Mouse (Mus musculus): ENCODE measurements at regions not wholly inside any gene's neighbourhood (a gene's known extent, or its start where the extent isn't known, plus 50 kb on each side); places are given as distances from the start of the nearest gene placed in this dataset.

DNA sequence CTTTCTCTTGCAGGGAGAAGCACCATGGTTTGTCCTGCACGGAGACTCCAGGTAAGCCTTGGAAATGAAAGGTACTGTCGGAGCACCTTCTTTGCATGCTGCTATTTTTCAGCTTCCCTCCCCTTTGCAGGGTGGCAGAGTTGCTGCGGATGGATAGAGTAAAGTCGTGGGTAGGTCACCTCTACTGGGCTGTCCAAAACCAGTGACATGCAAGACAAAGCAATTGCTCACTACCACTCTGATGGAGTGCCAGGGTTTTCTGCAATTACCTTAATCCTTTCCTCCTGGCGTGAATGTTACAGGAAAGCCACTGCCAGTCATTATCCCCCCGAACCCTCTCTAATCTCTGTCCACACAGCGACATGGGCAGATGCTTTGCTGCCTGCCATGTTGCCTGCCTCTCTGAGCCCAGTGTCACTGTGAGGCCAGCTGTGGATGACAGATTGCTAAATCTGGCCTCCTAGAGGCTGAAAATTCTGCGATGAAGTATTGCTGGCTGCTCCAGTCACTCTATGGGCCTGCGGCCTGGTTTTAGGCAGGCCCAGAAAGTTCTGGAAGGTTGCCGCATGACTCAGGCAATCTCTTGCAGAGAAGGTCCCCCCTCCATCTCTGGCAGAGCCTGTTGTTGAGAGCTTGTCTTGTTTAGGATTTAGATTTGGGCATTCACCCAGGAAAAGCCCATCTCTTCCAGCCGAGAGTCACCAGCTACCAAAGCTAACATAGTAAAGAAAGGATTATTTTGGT is 54.1 kb upstream of the Sod3 start:
- Histone ChIP-seq H3K27me3 (ENCODE audit: control insufficient read depth, insufficient read depth, low read length) (no peaks in the 10 kb centered on the region), H3K4me2 (ENCODE audit: low read depth, severe bottlenecking) (no peak overlapping the region), H3K4me1 (ENCODE audit: control insufficient read depth, insufficient read depth, low read length) (no peaks in the 10 kb centered on the region), H3K36me3 (ENCODE audit: control insufficient read depth, insufficient read depth, low read length) (no peaks in the 10 kb centered on the region), H3K9me3 (ENCODE audit: control insufficient read depth, low read length) (no peaks in the 10 kb centered on the region), H3K27ac (replicated peaks; ENCODE audit: low read depth, low read length) (no peak overlapping the region), H3K9ac (ENCODE audit: low read length) (no peak overlapping the region), H3K4me3 (ENCODE audit: low read depth, low read length) (no peak overlapping the region)
- WGBS = 86% methylated on average over 11 of the region's 11 CpGs
- ATAC-seq (ENCODE audit: insufficient number of reproducible peaks, low FRiP score, low TSS enrichment, low read depth) = no peak
- DNase-seq (ENCODE audit: low spot score) = no peak

GRCm38 (mm10) chr5:52296303-52296702 is 67.3 kb upstream of the Sod3 start:
- no peak overlapping the region for H3K9ac ChIP-seq (ENCODE audit: low read length)
- no peaks in the 10 kb centered on the region for H3K4me1 ChIP-seq (ENCODE audit: control insufficient read depth, insufficient read depth, low read length)
- H3K9me3 ChIP-seq (ENCODE audit: control insufficient read depth, low read length) = no peaks in the 10 kb centered on the region
- no peak overlapping the region for H3K4me3 ChIP-seq (ENCODE audit: low read depth, low read length)
- DNase-seq (ENCODE audit: low spot score) (no peak), ATAC-seq (ENCODE audit: insufficient number of reproducible peaks, low FRiP score, low TSS enrichment, low read depth) (no peak)
- no peaks in the 10 kb centered on the region for H3K27me3 ChIP-seq (ENCODE audit: control insufficient read depth, insufficient read depth, low read length)
- H3K36me3 ChIP-seq (ENCODE audit: control insufficient read depth, insufficient read depth, low read length) = no peaks in the 10 kb centered on the region
- H3K27ac ChIP-seq (replicated peaks; ENCODE audit: low read depth, low read length) = no peak overlapping the region
- H3K4me2 ChIP-seq (ENCODE audit: low read depth, severe bottlenecking) = no peak overlapping the region
- WGBS = 83% methylated on average over 3 of the region's 3 CpGs

DNA sequence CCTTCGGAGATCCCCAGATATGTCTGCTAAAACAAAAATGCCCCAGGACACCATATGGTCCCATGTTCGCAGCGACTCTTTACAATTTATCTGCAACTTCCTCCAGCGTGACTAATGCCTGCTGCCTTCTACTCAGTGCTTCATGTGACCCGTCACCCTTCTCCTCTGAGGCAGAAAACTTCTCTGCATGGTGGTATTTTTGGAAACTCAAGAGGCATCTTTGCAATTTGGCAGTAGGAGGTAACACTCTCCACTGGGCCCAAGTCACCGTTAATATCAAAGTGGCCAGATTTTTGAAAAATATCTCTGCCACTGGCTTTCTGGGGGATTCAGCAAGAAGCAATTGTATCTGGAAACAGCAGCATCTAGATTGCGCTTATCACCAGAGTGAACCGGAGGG is 69.1 kb upstream of the Sod3 start:
- 86% methylated on average over 8 of the region's 8 CpGs for WGBS
- no peaks in the 10 kb centered on the region for H3K9me3 ChIP-seq (ENCODE audit: control insufficient read depth, low read length)
- no peak overlapping the region for H3K4me3 ChIP-seq (ENCODE audit: low read depth, low read length)
- H3K36me3 ChIP-seq (ENCODE audit: control insufficient read depth, insufficient read depth, low read length) = no peaks in the 10 kb centered on the region
- no peak for DNase-seq (ENCODE audit: low spot score)
- no peak for ATAC-seq (ENCODE audit: insufficient number of reproducible peaks, low FRiP score, low TSS enrichment, low read depth)
- H3K27me3 ChIP-seq (ENCODE audit: control insufficient read depth, insufficient read depth, low read length) = no peaks in the 10 kb centered on the region
- no peak overlapping the region for H3K9ac ChIP-seq (ENCODE audit: low read length)
- no peak overlapping the region for H3K4me2 ChIP-seq (ENCODE audit: low read depth, severe bottlenecking)
- H3K4me1 ChIP-seq (ENCODE audit: control insufficient read depth, insufficient read depth, low read length) = no peaks in the 10 kb centered on the region
- H3K27ac ChIP-seq (replicated peaks; ENCODE audit: low read depth, low read length) = no peak overlapping the region

DNA sequence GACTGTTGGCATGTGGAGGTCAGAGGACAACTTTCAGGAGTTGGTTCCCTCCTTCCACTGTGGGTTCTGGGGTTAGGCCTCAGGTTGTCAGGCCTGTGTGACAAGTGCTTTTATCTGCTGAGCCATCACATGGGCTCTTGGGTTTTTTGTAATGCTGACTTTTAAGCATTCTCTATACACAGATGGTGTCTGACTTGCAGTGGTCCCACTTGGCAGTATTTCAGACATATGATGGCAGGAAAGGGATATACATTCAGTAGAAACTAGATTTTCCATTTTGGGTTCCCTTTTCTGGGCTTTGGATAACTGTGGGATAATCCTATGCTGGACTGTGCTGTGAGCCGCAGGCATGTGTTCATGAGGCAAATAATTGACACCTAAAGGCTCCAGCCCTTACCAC is 75.3 kb upstream of the Sod3 start:
- H3K9me3 ChIP-seq (ENCODE audit: control insufficient read depth, low read length) = no peaks in the 10 kb centered on the region
- H3K36me3 ChIP-seq (ENCODE audit: control insufficient read depth, insufficient read depth, low read length) = no peaks in the 10 kb centered on the region
- H3K4me1 ChIP-seq (ENCODE audit: control insufficient read depth, insufficient read depth, low read length) = no peaks in the 10 kb centered on the region
- H3K27ac ChIP-seq (replicated peaks; ENCODE audit: low read depth, low read length) = no peak overlapping the region
- no peak for ATAC-seq (ENCODE audit: insufficient number of reproducible peaks, low FRiP score, low TSS enrichment, low read depth)
- no peak overlapping the region for H3K9ac ChIP-seq (ENCODE audit: low read length)
- no peak overlapping the region for H3K4me2 ChIP-seq (ENCODE audit: low read depth, severe bottlenecking)
- DNase-seq (ENCODE audit: low spot score) = no peak
- no peak overlapping the region for H3K4me3 ChIP-seq (ENCODE audit: low read depth, low read length)
- 86% methylated on average over 1 of the region's 1 CpGs for WGBS
- no peaks in the 10 kb centered on the region for H3K27me3 ChIP-seq (ENCODE audit: control insufficient read depth, insufficient read depth, low read length)

DNA sequence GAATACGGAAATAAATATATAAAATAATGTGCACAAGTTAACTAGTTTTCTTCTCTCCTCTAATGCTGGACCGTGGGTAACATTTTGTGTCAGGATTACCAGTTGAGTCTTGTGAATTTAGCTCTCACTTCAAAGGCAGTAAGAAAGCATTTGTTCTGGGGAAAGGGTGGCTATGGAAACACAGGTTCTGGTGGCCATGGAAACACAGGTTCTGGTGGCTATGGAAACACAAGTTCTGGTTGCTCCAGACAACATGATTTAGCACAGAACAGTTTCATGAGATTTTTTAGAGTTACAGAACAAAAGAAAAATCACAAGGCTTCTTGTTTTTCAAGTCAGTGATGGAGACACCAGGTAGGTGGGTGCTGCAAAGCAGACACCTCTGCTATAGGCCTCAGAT is 82.7 kb upstream of the Sod3 start:
- 91% methylated on average over 2 of the region's 2 CpGs for WGBS
- H3K4me3 ChIP-seq (ENCODE audit: low read depth, low read length) = no peak overlapping the region
- H3K27me3 ChIP-seq (ENCODE audit: control insufficient read depth, insufficient read depth, low read length) = no peaks in the 10 kb centered on the region
- H3K9me3 ChIP-seq (ENCODE audit: control insufficient read depth, low read length) = no peaks in the 10 kb centered on the region
- ATAC-seq (ENCODE audit: insufficient number of reproducible peaks, low FRiP score, low TSS enrichment, low read depth) = no peak
- H3K27ac ChIP-seq (replicated peaks; ENCODE audit: low read depth, low read length) = no peak overlapping the region
- H3K36me3 ChIP-seq (ENCODE audit: control insufficient read depth, insufficient read depth, low read length) = no peaks in the 10 kb centered on the region
- no peak overlapping the region for H3K4me2 ChIP-seq (ENCODE audit: low read depth, severe bottlenecking)
- no peak overlapping the region for H3K9ac ChIP-seq (ENCODE audit: low read length)
- no peak for DNase-seq (ENCODE audit: low spot score)
- no peaks in the 10 kb centered on the region for H3K4me1 ChIP-seq (ENCODE audit: control insufficient read depth, insufficient read depth, low read length)

- 84% methylated on average over 5 of the region's 5 CpGs for WGBS
Observed at GRCm38 (mm10) chr5:52278111-52278510, 85.5 kb upstream of the Sod3 start.

DNA sequence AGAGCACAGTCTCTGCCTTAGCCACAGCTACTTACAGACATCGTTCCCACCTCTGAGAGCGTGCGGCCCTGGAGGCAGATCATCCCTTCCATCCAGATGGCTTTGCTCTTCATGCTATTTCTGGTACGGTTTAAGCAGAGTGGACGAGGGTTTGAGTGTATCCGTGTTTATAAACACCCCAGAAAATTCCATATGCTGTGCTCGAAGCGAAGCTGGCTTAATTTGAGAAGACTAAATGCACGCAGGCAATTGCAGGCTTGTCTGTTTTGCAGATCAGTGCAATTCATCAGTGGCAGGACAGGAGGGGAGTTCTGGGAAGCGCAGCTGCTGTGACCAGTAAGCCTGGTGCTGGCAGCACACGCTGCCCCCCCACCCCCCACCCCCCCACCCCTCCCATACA is 72.9 kb upstream of the Dhx15 start:
- no peaks in the 10 kb centered on the region for H3K9me3 ChIP-seq (ENCODE audit: control insufficient read depth, low read length)
- no peaks in the 10 kb centered on the region for H3K36me3 ChIP-seq (ENCODE audit: control insufficient read depth, insufficient read depth, low read length)
- DNase-seq (ENCODE audit: low spot score) (no peak), ATAC-seq (ENCODE audit: insufficient number of reproducible peaks, low FRiP score, low TSS enrichment, low read depth) (no peak)
- H3K9ac ChIP-seq (ENCODE audit: low read length) = no peak overlapping the region
- H3K4me2 ChIP-seq (ENCODE audit: low read depth, severe bottlenecking) = no peak overlapping the region
- 80% methylated on average over 11 of the region's 11 CpGs for WGBS
- H3K27ac ChIP-seq (replicated peaks; ENCODE audit: low read depth, low read length) = no peak overlapping the region
- no peaks in the 10 kb centered on the region for H3K4me1 ChIP-seq (ENCODE audit: control insufficient read depth, insufficient read depth, low read length)
- no peaks in the 10 kb centered on the region for H3K27me3 ChIP-seq (ENCODE audit: control insufficient read depth, insufficient read depth, low read length)
- H3K4me3 ChIP-seq (ENCODE audit: low read depth, low read length) = no peak overlapping the region

More at GRCm38 (mm10) chr5:52278111-52278510, 85.5 kb upstream of the Sod3 start:
- DNase-seq (ENCODE audit: low spot score) (no peak), ATAC-seq (ENCODE audit: insufficient number of reproducible peaks, low FRiP score, low TSS enrichment, low read depth) (no peak)
- Histone ChIP-seq H3K4me3 (ENCODE audit: low read depth, low read length) (no peak overlapping the region), H3K4me2 (ENCODE audit: low read depth, severe bottlenecking) (no peak overlapping the region), H3K36me3 (ENCODE audit: control insufficient read depth, insufficient read depth, low read length) (no peaks in the 10 kb centered on the region), H3K27me3 (ENCODE audit: control insufficient read depth, insufficient read depth, low read length) (no peaks in the 10 kb centered on the region), H3K4me1 (ENCODE audit: control insufficient read depth, insufficient read depth, low read length) (no peaks in the 10 kb centered on the region), H3K27ac (replicated peaks; ENCODE audit: low read depth, low read length) (no peak overlapping the region), H3K9me3 (ENCODE audit: control insufficient read depth, low read length) (no peaks in the 10 kb centered on the region), H3K9ac (ENCODE audit: low read length) (no peak overlapping the region)

GRCm38 (mm10) chr5:52258075-52258474 is 67.8 kb upstream of the Dhx15 start:
- Histone ChIP-seq H3K27ac (replicated peaks; ENCODE audit: low read depth, low read length) (no peak overlapping the region), H3K27me3 (ENCODE audit: control insufficient read depth, insufficient read depth, low read length) (no peaks in the 10 kb centered on the region), H3K36me3 (ENCODE audit: control insufficient read depth, insufficient read depth, low read length) (no peaks in the 10 kb centered on the region), H3K4me1 (ENCODE audit: control insufficient read depth, insufficient read depth, low read length) (no peaks in the 10 kb centered on the region), H3K4me3 (ENCODE audit: low read depth, low read length) (no peak overlapping the region), H3K4me2 (ENCODE audit: low read depth, severe bottlenecking) (no peak overlapping the region), H3K9ac (ENCODE audit: low read length) (no peak overlapping the region), H3K9me3 (ENCODE audit: control insufficient read depth, low read length) (no peaks in the 10 kb centered on the region)
- no peak for ATAC-seq (ENCODE audit: insufficient number of reproducible peaks, low FRiP score, low TSS enrichment, low read depth)
- no peak for DNase-seq (ENCODE audit: low spot score)
- 94% methylated on average over 2 of the region's 2 CpGs for WGBS

DNA sequence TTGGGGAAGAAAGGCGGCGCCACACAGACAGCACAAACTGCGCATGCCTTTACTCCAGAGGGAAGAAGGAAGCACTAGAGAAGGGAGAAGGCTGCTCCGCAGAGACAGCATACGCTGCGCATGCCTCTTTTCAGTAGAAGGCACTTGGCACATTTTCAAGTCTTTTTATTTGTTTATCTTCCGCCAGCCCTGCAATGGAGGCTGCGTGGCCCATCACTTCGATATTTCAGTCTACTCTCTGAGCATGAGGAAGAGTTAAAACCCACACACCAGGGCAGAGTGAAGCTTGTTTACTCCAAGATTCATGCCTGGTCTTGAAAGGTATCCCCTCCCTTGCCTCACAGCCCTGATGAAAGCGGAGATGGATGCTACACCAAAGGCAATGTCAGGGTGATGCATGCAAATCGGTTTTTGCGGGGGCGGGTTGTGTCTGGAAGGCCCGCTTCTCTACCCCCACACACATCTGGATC is 64.3 kb upstream of the Dhx15 start:
- Histone ChIP-seq H3K4me3 (ENCODE audit: low read depth, low read length) (no peak overlapping the region), H3K36me3 (ENCODE audit: control insufficient read depth, insufficient read depth, low read length) (no peaks in the 10 kb centered on the region), H3K9me3 (ENCODE audit: control insufficient read depth, low read length) (no peaks in the 10 kb centered on the region), H3K27ac (replicated peaks; ENCODE audit: low read depth, low read length) (no peak overlapping the region), H3K4me1 (ENCODE audit: control insufficient read depth, insufficient read depth, low read length) (no peaks in the 10 kb centered on the region), H3K9ac (ENCODE audit: low read length) (no peak overlapping the region), H3K4me2 (ENCODE audit: low read depth, severe bottlenecking) (no peak overlapping the region), H3K27me3 (ENCODE audit: control insufficient read depth, insufficient read depth, low read length) (no peaks in the 10 kb centered on the region)
- ATAC-seq (ENCODE audit: insufficient number of reproducible peaks, low FRiP score, low TSS enrichment, low read depth) (no peak), DNase-seq (ENCODE audit: low spot score) (no peak)
- 66% methylated on average over 14 of the region's 14 CpGs for WGBS
